Mouse (Mus musculus): ENCODE results near the gene Il4ra. TPM values are rescaled to one million over a fixed set of nuclear protein-coding genes. Genes with fewer than 3 reads are reported as not detected.

Gene Il4ra
- total RNA-seq, 2 experiments from 2014 or later, result 43.9 to 51.3 TPM

GRCm38 (mm10) chr7:125600136-125600535 is 48.2 kb downstream of the Il4ra start:
- no peak for DNase-seq

GRCm38 (mm10) chr7:125600612-125601279 is 48.8 kb downstream of the Il4ra start:
- no peak for DNase-seq

GRCm38 (mm10) chr7:125601280-125601670 is 49.4 kb downstream of the Il4ra start:
- no peak for DNase-seq

- DNase-seq, result no peak
Measured at GRCm38 (mm10) chr7:125601821-125602448, 50.0 kb downstream of the Il4ra start.

- DNase-seq, result no peak
Measured at GRCm38 (mm10) chr7:125603185-125603631, 51.3 kb downstream of the Il4ra start, which contains the start of gene Il21r. Il21r (plus strand) TSS chr7:125603429.

- no peak for DNase-seq
Measured at GRCm38 (mm10) chr7:125604362-125605319, 52.7 kb downstream of the Il4ra start.

GRCm38 (mm10) chr7:125605725-125606139 is 53.8 kb downstream of the Il4ra start:
- DNase-seq, result no peak

GRCm38 (mm10) chr7:125606265-125607164 is 54.6 kb downstream of the Il4ra start:
- DNase-seq, result no peak

- DNase-seq, result no peak
Measured at GRCm38 (mm10) chr7:125607384-125608182, 55.7 kb downstream of the Il4ra start.

- no peak for DNase-seq
Measured at GRCm38 (mm10) chr7:125608183-125608688, 56.3 kb downstream of the Il4ra start.

- no peak for DNase-seq
Measured at GRCm38 (mm10) chr7:125613579-125613978, 61.7 kb downstream of the Il4ra start.

- no peak for DNase-seq
Measured at GRCm38 (mm10) chr7:125615453-125615852, 63.5 kb downstream of the Il4ra start.

GRCm38 (mm10) chr7:125618016-125618415 is 66.1 kb downstream of the Il4ra start:
- DNase-seq, result no peak

- no peak for DNase-seq
Measured at GRCm38 (mm10) chr7:125620077-125620476, 68.2 kb downstream of the Il4ra start.

- no peak for DNase-seq
Measured at GRCm38 (mm10) chr7:125622741-125623685, 71.1 kb downstream of the Il4ra start.

- no peak for DNase-seq
Measured at GRCm38 (mm10) chr7:125625219-125625618, 73.3 kb downstream of the Il4ra start.

GRCm38 (mm10) chr7:125625829-125626228 is 73.9 kb downstream of the Il4ra start:
- DNase-seq, result no peak
